Mouse (Mus musculus) adrenal gland, postnatal 4 days (tissue): ENCODE measurements around the gene Gm5294. TPM values are rescaled to one million over a fixed set of nuclear protein-coding genes. Genes with fewer than 3 reads are reported as not detected.

Source experiments
- DNase-seq, 2 experiments: peaks; one replicate each; pipeline ENCODE4 v3.0.0; 2021 to 2022; ENCODE audit warnings: low spot score in 2 of 2, mixed read lengths in 2 of 2
- long read RNA-seq, 2 experiments: library from polyadenylated mRNA; stranded (forward); transcript quantifications; one replicate each; pipeline ENCODE4 v2.0.0; 2021
- total RNA-seq, 2 experiments: library from RNA; stranded (reverse); gene quantifications; 2 replicates each; pipeline ENCODE4 v1.2.3; 2021

Gm5294 gene
- not detected for total RNA-seq
- long read RNA-seq, experiment 1, result 0 reads
- long read RNA-seq, experiment 2, result 0 reads

GRCm38 (mm10) chr5:138819780-138820179 lies at the start of gene Gm5294:
Gene Gm5294, plus strand, starts transcription at chr5:138820080.
- DNase-seq, result no peak

- no peak for DNase-seq
Observed at GRCm38 (mm10) chr5:138775096-138775495, 44.8 kb upstream of the Gm5294 start.

- DNase-seq, result no peak
Observed at GRCm38 (mm10) chr5:138776346-138776745, 43.5 kb upstream of the Gm5294 start.

GRCm38 (mm10) chr5:138778731-138779463 lies 41.0 kb upstream of the Gm5294 start:
- no peak for DNase-seq

- DNase-seq, result no peak
Observed at GRCm38 (mm10) chr5:138779655-138780054, 40.2 kb upstream of the Gm5294 start.

- no peak for DNase-seq
Observed at GRCm38 (mm10) chr5:138782697-138783096, 37.2 kb upstream of the Gm5294 start.

GRCm38 (mm10) chr5:138783181-138783580 lies 36.7 kb upstream of the Gm5294 start:
- DNase-seq, result no peak

GRCm38 (mm10) chr5:138785986-138786515 lies 33.8 kb upstream of the Gm5294 start:
- DNase-seq, result no peak

- no peak for DNase-seq
Observed at GRCm38 (mm10) chr5:138787648-138788047, 32.2 kb upstream of the Gm5294 start.

GRCm38 (mm10) chr5:138788481-138789211 lies 31.2 kb upstream of the Gm5294 start:
- DNase-seq, result no peak

GRCm38 (mm10) chr5:138790954-138791480 lies 28.9 kb upstream of the Gm5294 start:
- DNase-seq, result no peak

GRCm38 (mm10) chr5:138801588-138802116 lies 18.2 kb upstream of the Gm5294 start:
- no peak for DNase-seq

- DNase-seq, result no peak
Observed at GRCm38 (mm10) chr5:138804286-138804685, 15.6 kb upstream of the Gm5294 start.

- no peak for DNase-seq
Observed at GRCm38 (mm10) chr5:138809767-138810166, 10.1 kb upstream of the Gm5294 start.

- DNase-seq, result no peak
Observed at GRCm38 (mm10) chr5:138820717-138821332, 945 bp downstream of the Gm5294 start.

- no peak for DNase-seq
Observed at GRCm38 (mm10) chr5:138825090-138825489, 5.2 kb downstream of the Gm5294 start.

GRCm38 (mm10) chr5:138833406-138833805 lies 13.5 kb downstream of the Gm5294 start:
- peak in 1 of 2 experiments; percentile 35 for DNase-seq

GRCm38 (mm10) chr5:138834910-138835309 lies 15.0 kb downstream of the Gm5294 start:
- no peak for DNase-seq

GRCm38 (mm10) chr5:138840981-138841380 lies 21.1 kb downstream of the Gm5294 start:
- DNase-seq, result no peak

- no peak for DNase-seq
Observed at GRCm38 (mm10) chr5:138843168-138843824, 23.4 kb downstream of the Gm5294 start.

GRCm38 (mm10) chr5:138846506-138846905 lies 26.6 kb downstream of the Gm5294 start:
- peak in 1 of 2 experiments; percentile 42 for DNase-seq
